21 mouse cellular contexts compared by ENCODE assay signal in genomic region chr12:102440551-102440950, GRCm38 (mm10). TPM values are rescaled to one million over a fixed set of nuclear protein-coding genes. Genes with fewer than 3 reads are reported as not detected.
DNase-seq lines count a peak whose midpoint lies in the region; ATAC-seq and TF ChIP-seq lines count a peak whose summit lies in the region.
"Had no signal": no experiment of that assay in that cellular context is flagged by ENCODE, and none has a peak within 500 bp of the region (broad histone marks: within the 10 kb centered on the region; RNA-seq: fewer than 3 reads in every experiment).

No protein-coding gene starts in this region.

- no peak for TF ChIP-seq RAD21 in MEL (IDR thresholded peaks at IDR 0.05; ENCODE audit: low read depth, low read length)

- no peak for TF ChIP-seq CTCF in midbrain, postnatal 0 days (IDR thresholded peaks at IDR 0.05)
- TF ChIP-seq CTCF in MEL (IDR thresholded peaks at IDR 0.05 in 2 of 3, conservative IDR thresholded peaks at IDR 0.05 in 1 of 3; ENCODE audit: control insufficient read depth in 1 of 3, insufficient read depth in 1 of 3, low read depth in 2 of 3, low read length in 3 of 3, poor library complexity in 1 of 3, severe bottlenecking in 1 of 3) = no peak

- H3K4me1 ChIP-seq in midbrain, postnatal 0 days (ENCODE audit: insufficient read depth, low read length) = peaks cover 11% of the 10 kb centered on the region
- peaks cover 21% of the 10 kb centered on the region for H3K4me1 ChIP-seq in midbrain, embryonic 16.5 days (ENCODE audit: control insufficient read depth, insufficient read depth, low read length)
- peaks cover 8 to 35% of the 10 kb centered on the region in 2 experiments for H3K4me1 ChIP-seq in MEL (ENCODE audit: control insufficient read depth in 1 of 2, insufficient read depth in 2 of 2, low read length in 2 of 2)

- 87% methylated on average over 7 of the region's 7 CpGs for WGBS in midbrain, postnatal 0 days
- WGBS in midbrain, embryonic 16.5 days = 90% methylated on average over 7 of the region's 7 CpGs

- no peak overlapping the region for H3K27ac ChIP-seq in midbrain, postnatal 0 days (ENCODE audit: low read depth, low read length)
- H3K27ac ChIP-seq in midbrain, embryonic 16.5 days (ENCODE audit: low read length) = no peak overlapping the region
- 0 out of 2 replicates have a peak overlapping the region, but pooled peaks have one; percentile 3 for H3K27ac ChIP-seq in MEL (ENCODE audit: control insufficient read depth, low read depth, low read length)
- H3K27ac ChIP-seq: embryonic facial prominence, embryonic 12.5 days; forebrain, embryonic 12.5 days had no signal

- DNase-seq in adrenal gland, postnatal 14 days = peak; percentile 47
- no peak for DNase-seq in adrenal gland, adult 18-20 months (ENCODE audit: low spot score in 2 of 2)
- no peak for DNase-seq in midbrain, postnatal 0 days (ENCODE audit: low spot score)
- DNase-seq in MEL (ENCODE audit: low read depth, low spot score) (peak; percentile 42), adipocyte (ENCODE audit: low spot score) (no peak)
- DNase-seq: cerebellum, adult 18-20 months; cerebellum, postnatal 14 days; heart, postnatal 4 days; kidney, adult 18-20 months; liver; lung, adult 2 months; lung, postnatal 14 days; midbrain, embryonic 14.5 days; thymus, postnatal 36 days had no signal

- H3K27me3 ChIP-seq in midbrain, postnatal 0 days (ENCODE audit: insufficient read depth, low read length) = no peaks in the 10 kb centered on the region
- no peaks in the 10 kb centered on the region for H3K27me3 ChIP-seq in midbrain, embryonic 16.5 days (ENCODE audit: control insufficient read depth, insufficient read depth, low read depth, low read length)
- H3K27me3 ChIP-seq in MEL (ENCODE audit: control insufficient read depth in 1 of 2, insufficient read depth in 2 of 2, low read length in 2 of 2) = no peaks in the 10 kb centered on the region
- H3K27me3 ChIP-seq: embryonic facial prominence, embryonic 12.5 days; forebrain, embryonic 12.5 days had no signal

- H3K36me3 ChIP-seq in midbrain, postnatal 0 days (ENCODE audit: insufficient read depth, low read length) = no peaks in the 10 kb centered on the region
- H3K36me3 ChIP-seq in midbrain, embryonic 16.5 days (ENCODE audit: control insufficient read depth, insufficient read depth, low read length) = no peaks in the 10 kb centered on the region
- H3K36me3 ChIP-seq in MEL (ENCODE audit: control insufficient read depth in 1 of 2, insufficient read depth in 2 of 2, low read length in 2 of 2) = peaks cover 0 to 24% of the 10 kb centered on the region in 2 experiments; a peak in 2 of 4 replicates
- H3K36me3 ChIP-seq: embryonic facial prominence, embryonic 12.5 days; forebrain, embryonic 12.5 days; heart, embryonic 10.5 days; limb, embryonic 10.5 days had no signal

- H3K4me3 ChIP-seq in midbrain, postnatal 0 days (ENCODE audit: low read depth, low read length) = no peak overlapping the region
- H3K4me3 ChIP-seq in midbrain, embryonic 16.5 days (ENCODE audit: low read depth, low read length) = no peak overlapping the region
- no peak overlapping the region for H3K4me3 ChIP-seq in MEL (ENCODE audit: control insufficient read depth in 1 of 2, insufficient read depth in 1 of 2, low read depth in 2 of 2, low read length in 2 of 2)

- peak; percentile 65 to 81 for TF ChIP-seq EP300 in MEL (IDR thresholded peaks at IDR 0.05; ENCODE audit: low read depth in 1 of 2, low read length in 2 of 2)

- peak overlapping the region; percentile 56; the same call in 1 of the 2 replicates for H3K4me2 ChIP-seq in midbrain, postnatal 0 days (ENCODE audit: low read depth, low read length, poor library complexity, severe bottlenecking)
- no peak overlapping the region for H3K4me2 ChIP-seq in midbrain, embryonic 16.5 days (ENCODE audit: low read length)

- no peak for TF ChIP-seq POLR2A in MEL (IDR thresholded peaks at IDR 0.05; ENCODE audit: control insufficient read depth in 1 of 2, insufficient read depth in 1 of 2, low read depth in 1 of 2, low read length in 2 of 2, poor library complexity in 1 of 2)

- no peaks in the 10 kb centered on the region for H3K9me3 ChIP-seq in midbrain, postnatal 0 days (ENCODE audit: low read length)
- H3K9me3 ChIP-seq in midbrain, embryonic 16.5 days (replicated peaks; ENCODE audit: control insufficient read depth, low read length, poor library complexity, severe bottlenecking) = no peaks in the 10 kb centered on the region
- H3K9me3 ChIP-seq in MEL (replicated peaks; ENCODE audit: insufficient read depth, low read length) = no peaks in the 10 kb centered on the region
- H3K9me3 ChIP-seq: embryonic facial prominence, embryonic 12.5 days; forebrain, embryonic 12.5 days; heart, embryonic 10.5 days; limb, embryonic 10.5 days; megakaryocyte, embryonic 14.5 days had no signal

- H3K9ac ChIP-seq in midbrain, postnatal 0 days (replicated peaks; ENCODE audit: low read length, poor library complexity, severe bottlenecking) = no peak overlapping the region
- H3K9ac ChIP-seq in midbrain, embryonic 16.5 days (ENCODE audit: low read depth, low read length) = no peak overlapping the region
- H3K9ac ChIP-seq in MEL (ENCODE audit: control insufficient read depth, low read depth, low read length, poor library complexity, severe bottlenecking) = no peak overlapping the region

- H3K79me2 ChIP-seq in MEL (ENCODE audit: control insufficient read depth, insufficient read depth, low read length, poor library complexity) = no peaks in the 10 kb centered on the region

- no peak for ATAC-seq in midbrain, postnatal 0 days (ENCODE audit: low FRiP score)
- no peak for ATAC-seq in midbrain, embryonic 16.5 days
- peak; percentile 25; the same call in 1 of the 2 replicates for ATAC-seq in megakaryocyte-erythroid progenitor cell, adult 5-6 weeks (replicated peaks; ENCODE audit: low FRiP score, low TSS enrichment, poor library complexity, severe bottlenecking)

TF ChIP-seq in MEL, 35 proteins besides CTCF, POLR2A, EP300 and RAD21:
- TF ChIP-seq POLR2AphosphoS2 (IDR thresholded peaks at IDR 0.05; ENCODE audit: low read length) = no peak
- TF ChIP-seq KAT2A (conservative IDR thresholded peaks at IDR 0.05; ENCODE audit: low read depth, low read length) = no peak
- peak; percentile 81 for TF ChIP-seq GATA1 (IDR thresholded peaks at IDR 0.05; ENCODE audit: low read depth, low read length)
- peak; percentile 25; the same call in 1 of the 2 replicates for TF ChIP-seq TAL1 (IDR thresholded peaks at IDR 0.05; ENCODE audit: low read length)
- TF ChIP-seq RCOR1 (IDR thresholded peaks at IDR 0.05; ENCODE audit: low read depth, low read length) = peak; percentile 78
- peak; percentile 77 for TF ChIP-seq ETS1 (IDR thresholded peaks at IDR 0.05; ENCODE audit: low read depth, low read length)
- TF ChIP-seq TCF12 (IDR thresholded peaks at IDR 0.05; ENCODE audit: low read depth, low read length) = peak; percentile 75
- no peak for TF ChIP-seq NRF1 (IDR thresholded peaks at IDR 0.05; ENCODE audit: insufficient read depth, low read depth, low read length, poor library complexity, severe bottlenecking)
- TF ChIP-seq SIN3A (IDR thresholded peaks at IDR 0.05; ENCODE audit: low read length) = peak; percentile 27; the same call in 1 of the 2 replicates
- no peak for TF ChIP-seq MAX (IDR thresholded peaks at IDR 0.05; ENCODE audit: low read length)
- no peak for TF ChIP-seq CHD2 (IDR thresholded peaks at IDR 0.05; ENCODE audit: low read length)
- 0 out of 2 replicates have a peak, but pooled peaks have one; percentile 10 for TF ChIP-seq ZNF384 (IDR thresholded peaks at IDR 0.05; ENCODE audit: low read depth, low read length)
- TF ChIP-seq MAFK (IDR thresholded peaks at IDR 0.05; ENCODE audit: borderline replicate concordance, low read depth, low read length) = 0 out of 2 replicates have a peak, but pooled peaks have one; percentile 21
- no peak for TF ChIP-seq USF2 (IDR thresholded peaks at IDR 0.05; ENCODE audit: borderline replicate concordance in 1 of 2, insufficient read depth in 1 of 2, low read depth in 1 of 2, low read length in 2 of 2)

RNA-seq across cellular contexts. Expression of gene Lgmn, which starts 0.9 kb away (rescaled TPM):
- total RNA-seq in adrenal gland, postnatal 14 days (2021) = 86.7 and 90.6 TPM in 2 replicates
- total RNA-seq in adrenal gland, adult 18-20 months (2021) = 100 to 1,000 TPM in 1 of 2 experiments, 10 to 100 TPM in 1; 99.7 to 114 TPM
- total RNA-seq in midbrain, postnatal 0 days (2014; rRNA removed) = 112 and 124 TPM in 2 replicates
- 148 and 158 TPM in 2 replicates for polyA plus RNA-seq in midbrain, postnatal 0 days (2015; fragmentation: Nextera tagmentation; extraction: Ambion mirVana)
- polyA plus RNA-seq in midbrain, embryonic 16.5 days (2015; fragmentation: Nextera tagmentation; extraction: Ambion mirVana) = 90.3 and 108 TPM in 2 replicates
- total RNA-seq in MEL (2012; rRNA removed) = 2.2 and 4.1 TPM in 2 replicates
- 1 to 10 TPM in 1 of 2 experiments, not detected in 1; 8.0 TPM for polyA plus RNA-seq in MEL (2012; ENCODE audit: insufficient read depth in 1 of 2, insufficient read length in 2 of 2, low read depth in 1 of 2, low replicate concordance in 2 of 2, missing spikeins in 1 of 2)
- total RNA-seq in megakaryocyte-erythroid progenitor cell, adult 5-6 weeks (2014; fragmentation: Nextera tagmentation) = not detected in 2 replicates
- 0.14 and 0.38 TPM in 2 replicates for total RNA-seq in megakaryocyte-erythroid progenitor cell, adult 5-6 weeks (2017)

RNA-seq across cellular contexts. Expression of gene Golga5, which starts 28.4 kb away (rescaled TPM):
- total RNA-seq in adrenal gland, postnatal 14 days (2021) = 35.0 and 41.2 TPM in 2 replicates
- 10 to 100 TPM; 31.3 to 40.2 TPM for total RNA-seq in adrenal gland, adult 18-20 months (2021)
- total RNA-seq in midbrain, postnatal 0 days (2014; rRNA removed) = 20.8 and 26.0 TPM in 2 replicates
- 23.0 and 23.3 TPM in 2 replicates for polyA plus RNA-seq in midbrain, postnatal 0 days (2015; fragmentation: Nextera tagmentation; extraction: Ambion mirVana)
- 28.0 and 28.6 TPM in 2 replicates for polyA plus RNA-seq in midbrain, embryonic 16.5 days (2015; fragmentation: Nextera tagmentation; extraction: Ambion mirVana)
- 22.3 and 25.9 TPM in 2 replicates for total RNA-seq in MEL (2012; rRNA removed)
- polyA plus RNA-seq in MEL (2012; ENCODE audit: insufficient read depth in 1 of 2, insufficient read length in 2 of 2, low read depth in 1 of 2, low replicate concordance in 2 of 2, missing spikeins in 1 of 2) = 10 to 100 TPM in 1 of 2 experiments, not detected in 1; 29.3 TPM
- 19.7 and 28.0 TPM in 2 replicates for total RNA-seq in megakaryocyte-erythroid progenitor cell, adult 5-6 weeks (2014; fragmentation: Nextera tagmentation)
- 68.8 and 85.7 TPM in 2 replicates for total RNA-seq in megakaryocyte-erythroid progenitor cell, adult 5-6 weeks (2017)

Comparison
In these comparisons a context has a peak if more than half of its experiments do, and no peak if none do; other contexts are left out.
1. DNase-seq: peak in adrenal gland, postnatal 14 days (single experiment) and MEL (single experiment); none in adrenal gland, adult 18-20 months (0 of 2), midbrain, postnatal 0 days (single experiment) and adipocyte (single experiment).
2. RNA of gene Lgmn, which starts 0.9 kb away (total RNA-seq): 112 to 124 TPM in midbrain, postnatal 0 days, 99.7 to 114 TPM in adrenal gland, adult 18-20 months and 86.7 to 90.6 TPM in adrenal gland, postnatal 14 days; 2.2 to 4.1 TPM in MEL and 0.14 to 0.38 TPM in megakaryocyte-erythroid progenitor cell, adult 5-6 weeks; every median in the first group is over 10 times any median in the second.